8 mouse cellular contexts compared by ENCODE assay signal in genomic region chr16:92514896-92515295, GRCm38 (mm10). TPM values are rescaled to one million over a fixed set of nuclear protein-coding genes. Genes with fewer than 3 reads are reported as not detected.
A peak's percentile ranks its signal among the peaks of the same experiment; 100 is the strongest.
DNase-seq lines count a peak whose midpoint lies in the region; ATAC-seq and TF ChIP-seq lines count a peak whose summit lies in the region.
"Not testable (repeated sequence)": the region's sequence is repeated elsewhere in the genome, so short reads cannot be mapped to it uniquely, and the experiment has no call there.
"Had no signal": no experiment of that assay in that cellular context is flagged by ENCODE, and none has a peak within 500 bp of the region (broad histone marks: within the 10 kb centered on the region; RNA-seq: fewer than 3 reads in every experiment).

No protein-coding gene starts in this region.

- ATAC-seq in erythroblast, adult 5-6 weeks (replicated peaks; ENCODE audit: low FRiP score, poor library complexity, severe bottlenecking): peak; percentile 45; the same call in 1 of the 2 replicates
- ATAC-seq in intestine, postnatal 0 days: peak; percentile 7; the same call in 1 of the 2 replicates
- peak; percentile 45; the same call in 1 of the 2 replicates for ATAC-seq in megakaryocyte-erythroid progenitor cell, adult 5-6 weeks (replicated peaks; ENCODE audit: low FRiP score, low TSS enrichment, poor library complexity, severe bottlenecking)

- DNase-seq in ES-CJ7 (ENCODE audit: low read depth, low spot score) (peak; percentile 54), R1 (ENCODE audit: low read depth, low spot score) (peak; percentile 61)

- H3K4me2 ChIP-seq in intestine, postnatal 0 days (replicated peaks; ENCODE audit: low read depth): not testable (repeated sequence)

- TF ChIP-seq CTCF in intestine, postnatal 0 days (IDR thresholded peaks at IDR 0.05; ENCODE audit: low read depth); testis, adult 2 months (IDR thresholded peaks at IDR 0.05; ENCODE audit: control insufficient read depth, insufficient read depth, insufficient replicate concordance, low read depth, low read length): not testable (repeated sequence)

- H3K9ac ChIP-seq in intestine, postnatal 0 days (ENCODE audit: low read depth, low read length): not testable (repeated sequence)

- not testable (repeated sequence) for H3K36me3 ChIP-seq in intestine, postnatal 0 days (ENCODE audit: control insufficient read depth, insufficient read depth); testis, adult 2 months (ENCODE audit: control insufficient read depth, insufficient read depth, low read length)

- WGBS in intestine, postnatal 0 days: 71% methylated on average over 9 of the region's 9 CpGs

- not testable (repeated sequence) for H3K27me3 ChIP-seq in intestine, postnatal 0 days (replicated peaks; ENCODE audit: control insufficient read depth, insufficient read depth, low read length); testis, adult 2 months (ENCODE audit: control insufficient read depth, insufficient read depth, low read length)

- not testable (repeated sequence) for H3K4me1 ChIP-seq in intestine, postnatal 0 days (replicated peaks; ENCODE audit: control insufficient read depth, insufficient read depth, low read length); testis, adult 2 months (ENCODE audit: control insufficient read depth, insufficient read depth, low read length)

- H3K4me3 ChIP-seq in intestine, postnatal 0 days (ENCODE audit: low read depth, low read length): not testable (repeated sequence)
- peak overlapping the region; percentile 70 for H3K4me3 ChIP-seq in testis, adult 2 months (ENCODE audit: control insufficient read depth, low read depth, low read length)

- not testable (repeated sequence) for H3K9me3 ChIP-seq in intestine, postnatal 0 days (ENCODE audit: control insufficient read depth)

- H3K27ac ChIP-seq in intestine, postnatal 0 days (ENCODE audit: low read depth, low read length); testis, adult 2 months (ENCODE audit: control insufficient read depth, insufficient read depth, low read depth, low read length): not testable (repeated sequence)

- TF ChIP-seq POLR2A in testis, adult 2 months (IDR thresholded peaks at IDR 0.05; ENCODE audit: control insufficient read depth, low read depth, low read length): not testable (repeated sequence)

RNA-seq across cellular contexts. Expression of gene Clic6, which starts 29.4 kb away (rescaled TPM):
- not detected in 2 replicates for total RNA-seq in erythroblast, adult 5-6 weeks (2015; ENCODE audit: low replicate concordance)
- total RNA-seq in erythroblast, adult 5-6 weeks (2017; ENCODE audit: low replicate concordance): not detected in 2 replicates
- polyA plus RNA-seq in intestine, postnatal 0 days (2015; fragmentation: Nextera tagmentation; extraction: Ambion mirVana): 70.7 and 77.8 TPM in 2 replicates
- total RNA-seq in megakaryocyte-erythroid progenitor cell, adult 5-6 weeks (2014; fragmentation: Nextera tagmentation): not detected in 2 replicates
- total RNA-seq in megakaryocyte-erythroid progenitor cell, adult 5-6 weeks (2017): not detected in 2 replicates
- 1.1 and 1.2 TPM in 2 replicates for polyA plus RNA-seq in testis, adult 2 months (2012; rRNA removed)
- polyA plus RNA-seq: activated CD4-positive, CD25-positive, alpha-beta regulatory T cell, adult 4 months; erythroblast, embryonic 14.5 days had no signal

RNA-seq across cellular contexts. Expression of gene Rcan1, which starts 44.2 kb away (rescaled TPM):
- total RNA-seq in erythroblast, adult 5-6 weeks (2015; ENCODE audit: low replicate concordance): not detected in 2 replicates
- total RNA-seq in erythroblast, adult 5-6 weeks (2017; ENCODE audit: low replicate concordance): 2.0 and 12.4 TPM in 2 replicates
- polyA plus RNA-seq in intestine, postnatal 0 days (2015; fragmentation: Nextera tagmentation; extraction: Ambion mirVana): 52.0 and 86.5 TPM in 2 replicates
- 7.2 and 12.7 TPM in 2 replicates for total RNA-seq in megakaryocyte-erythroid progenitor cell, adult 5-6 weeks (2014; fragmentation: Nextera tagmentation)
- 7.9 and 10.9 TPM in 2 replicates for total RNA-seq in megakaryocyte-erythroid progenitor cell, adult 5-6 weeks (2017)
- polyA plus RNA-seq in testis, adult 2 months (2012; rRNA removed): 10.0 and 11.6 TPM in 2 replicates
